Mouse (Mus musculus) liver, embryonic 13.5 days (tissue): ENCODE data around the gene Tbx19. TPM values are rescaled to one million over a fixed set of nuclear protein-coding genes. Genes with fewer than 3 reads are reported as not detected.

Experiments
- ATAC-seq: fragments of 200-750 bp; cut with Nextera tagmentation; 2 replicates; pipeline ENCODE4 v1.8.0; 2017; ENCODE audit warnings: low read depth, mild to moderate bottlenecking, moderate number of reproducible peaks, moderate library complexity
- DNase-seq: peaks from one replicate; pipeline ENCODE4 v3.0.0; 2022
- H3K27ac ChIP-seq: fragments of 300-500 bp; sonication (generic); 2 replicates; pipeline ENCODE4 v1.5.1; 2015; ENCODE audit warnings: moderate library complexity, mild to moderate bottlenecking, inconsistent platforms
- H3K27me3 ChIP-seq: fragments of 300-500 bp; sonication (generic); 2 replicates; pipeline ENCODE4 v1.6.1; 2015; ENCODE audit warnings: mild to moderate bottlenecking, inconsistent platforms
- H3K36me3 ChIP-seq: fragments of 300-500 bp; sonication (generic); 2 replicates; pipeline ENCODE4 v1.6.1; 2015; ENCODE audit warnings: mild to moderate bottlenecking, inconsistent platforms
- H3K4me1 ChIP-seq: fragments of 300-500 bp; sonication (generic); replicated peaks from 2 replicates; pipeline ENCODE4 v1.6.1; 2015; ENCODE audit warnings: inconsistent platforms
- H3K4me2 ChIP-seq: fragments of 300-500 bp; sonication (generic); 2 replicates; pipeline ENCODE4 v1.6.1; 2015; ENCODE audit warnings: inconsistent platforms, mild to moderate bottlenecking, moderate library complexity
- H3K4me3 ChIP-seq: fragments of 300-500 bp; sonication (generic); replicated peaks from 2 replicates; pipeline ENCODE4 v1.5.1; 2015; ENCODE audit warnings: mild to moderate bottlenecking, inconsistent platforms
- H3K9ac ChIP-seq: fragments of 300-500 bp; sonication (generic); 2 replicates; pipeline ENCODE4 v1.6.1; 2015; ENCODE audit warnings: mild to moderate bottlenecking, inconsistent platforms
- H3K9me3 ChIP-seq: fragments of 300-500 bp; sonication (generic); replicated peaks from 2 replicates; pipeline ENCODE4 v1.6.1; 2016; ENCODE audit warnings: inconsistent platforms
- WGBS: fragments of 180-500 bp; shearing (Covaris S2); methylation state at CpG from one replicate; pipeline ENCODE4 v1.1.7; 2015; ENCODE audit not compliant: insufficient replicate concordance; 5-methylcytosine and 5-hydroxymethylcytosine counted together
- polyA plus RNA-seq: library from polyadenylated mRNA; unstranded; fragments of >200 nt; fragmentation: Nextera tagmentation; extraction: Ambion mirVana; gene quantifications from 2 replicates; pipeline ENCODE4 v1.2.1, GENCODE M21; 2015

The Tbx19 gene
- polyA plus RNA-seq, 1 experiment from 2014 or later, result 0.03 TPM

- Histone ChIP-seq H3K27me3 (no peaks in the 10 kb centered on the region), H3K27ac (no peak overlapping the region), H3K9ac (no peak overlapping the region), H3K4me2 (no peak overlapping the region), H3K4me3 (no peak overlapping the region), H3K9me3 (no peaks in the 10 kb centered on the region), H3K36me3 (no peaks in the 10 kb centered on the region), H3K4me1 (peaks cover 69% of the 10 kb centered on the region)
- no peak for DNase-seq
- WGBS, result 20% methylated on average over 2 of the region's 2 CpGs
- ATAC-seq, result no peak
Observed at GRCm38 (mm10) chr1:165110659-165111058, 49.9 kb downstream of the Tbx19 start.

- WGBS, result 66% methylated on average over 5 of the region's 5 CpGs
- Histone ChIP-seq H3K9ac (no peak overlapping the region), H3K4me1 (peaks cover 69% of the 10 kb centered on the region), H3K4me2 (no peak overlapping the region), H3K9me3 (no peaks in the 10 kb centered on the region), H3K4me3 (no peak overlapping the region), H3K27ac (no peak overlapping the region), H3K36me3 (no peaks in the 10 kb centered on the region), H3K27me3 (no peaks in the 10 kb centered on the region)
- DNase-seq (no peak), ATAC-seq (no peak)
Observed at GRCm38 (mm10) chr1:165109135-165109534, 51.4 kb downstream of the Tbx19 start.

GRCm38 (mm10) chr1:165108477-165108876 lies 52.1 kb downstream of the Tbx19 start:
- Histone ChIP-seq H3K4me1 (peaks cover 66% of the 10 kb centered on the region), H3K4me3 (no peak overlapping the region), H3K27me3 (no peaks in the 10 kb centered on the region), H3K9me3 (no peaks in the 10 kb centered on the region), H3K36me3 (no peaks in the 10 kb centered on the region), H3K27ac (0 out of 2 replicates have a peak overlapping the region, but pooled peaks have one; percentile 34), H3K9ac (no peak overlapping the region), H3K4me2 (no peak overlapping the region)
- WGBS, result 58% methylated on average over 5 of the region's 5 CpGs
- ATAC-seq (no peak), DNase-seq (no peak)

GRCm38 (mm10) chr1:165106011-165106385 lies 54.6 kb downstream of the Tbx19 start:
- H3K36me3 ChIP-seq, result no peaks in the 10 kb centered on the region
- H3K4me1 ChIP-seq, result peaks cover 60% of the 10 kb centered on the region
- H3K27ac ChIP-seq, result peak overlapping the region; percentile 96
- H3K27me3 ChIP-seq, result no peaks in the 10 kb centered on the region
- WGBS, result 46% methylated on average over 2 of the region's 2 CpGs
- H3K4me3 ChIP-seq, result no peak overlapping the region; the same call in 1 of the 2 replicates
- H3K9me3 ChIP-seq, result no peaks in the 10 kb centered on the region
- H3K4me2 ChIP-seq, result peak overlapping the region; percentile 73
- peak overlapping the region; percentile 63 for H3K9ac ChIP-seq
- DNase-seq (no peak), ATAC-seq (no peak)

- Histone ChIP-seq H3K9me3 (no peaks in the 10 kb centered on the region), H3K27ac (peak overlapping the region; percentile 96), H3K9ac (peak overlapping the region; percentile 68), H3K4me1 (peaks cover 54% of the 10 kb centered on the region), H3K36me3 (no peaks in the 10 kb centered on the region), H3K4me3 (peak overlapping the region; percentile 40), H3K4me2 (peak overlapping the region; percentile 73), H3K27me3 (no peaks in the 10 kb centered on the region)
- DNase-seq (peak; percentile 68), ATAC-seq (peak; percentile 90)
- WGBS, result 28% methylated on average over 9 of the region's 9 CpGs
Observed at GRCm38 (mm10) chr1:165105270-165106010, 55.1 kb downstream of the Tbx19 start.

- peak; percentile 74 for DNase-seq
- H3K4me3 ChIP-seq, result peak overlapping the region; percentile 40
- peak; percentile 86 for ATAC-seq
- peak overlapping the region; percentile 96 for H3K27ac ChIP-seq
- H3K36me3 ChIP-seq, result no peaks in the 10 kb centered on the region
- H3K9me3 ChIP-seq, result no peaks in the 10 kb centered on the region
- H3K4me1 ChIP-seq, result peaks cover 48% of the 10 kb centered on the region
- peak overlapping the region; percentile 73 for H3K4me2 ChIP-seq
- 21% methylated on average over 7 of the region's 7 CpGs for WGBS
- peak overlapping the region; percentile 68 for H3K9ac ChIP-seq
- H3K27me3 ChIP-seq, result no peaks in the 10 kb centered on the region
Observed at GRCm38 (mm10) chr1:165104707-165105259, 55.8 kb downstream of the Tbx19 start.

GRCm38 (mm10) chr1:165099569-165099968 lies 61.0 kb downstream of the Tbx19 start:
- H3K9ac ChIP-seq, result no peak overlapping the region
- DNase-seq, result no peak
- H3K27ac ChIP-seq, result no peak overlapping the region
- H3K4me2 ChIP-seq, result no peak overlapping the region
- H3K36me3 ChIP-seq, result no peaks in the 10 kb centered on the region
- no peaks in the 10 kb centered on the region for H3K9me3 ChIP-seq
- no peak for ATAC-seq
- no peaks in the 10 kb centered on the region for H3K27me3 ChIP-seq
- H3K4me1 ChIP-seq, result peaks cover 8% of the 10 kb centered on the region
- no peak overlapping the region for H3K4me3 ChIP-seq

- Histone ChIP-seq H3K4me3 (no peak overlapping the region), H3K9me3 (no peaks in the 10 kb centered on the region), H3K27ac (no peak overlapping the region), H3K4me1 (peaks cover 9% of the 10 kb centered on the region), H3K27me3 (peaks cover 4% of the 10 kb centered on the region; the same call in 1 of the 2 replicates), H3K9ac (no peak overlapping the region), H3K4me2 (no peak overlapping the region), H3K36me3 (no peaks in the 10 kb centered on the region)
- 44% methylated on average over 7 of the region's 7 CpGs for WGBS
- DNase-seq (no peak), ATAC-seq (no peak)
Observed at GRCm38 (mm10) chr1:165094871-165095270, 65.7 kb downstream of the Tbx19 start.

- Histone ChIP-seq H3K27me3 (peaks cover 4% of the 10 kb centered on the region; the same call in 1 of the 2 replicates), H3K4me1 (peaks cover 9% of the 10 kb centered on the region), H3K36me3 (no peaks in the 10 kb centered on the region), H3K27ac (no peak overlapping the region), H3K4me3 (0 out of 2 replicates have a peak overlapping the region, but pooled peaks have one; percentile 4), H3K9me3 (no peaks in the 10 kb centered on the region), H3K4me2 (peak overlapping the region; percentile 33), H3K9ac (no peak overlapping the region)
- peak; percentile 51; the same call in 1 of the 2 replicates for ATAC-seq
- WGBS, result 13% methylated on average over 15 of the region's 15 CpGs
- no peak for DNase-seq
Observed at GRCm38 (mm10) chr1:165091721-165092120, 68.9 kb downstream of the Tbx19 start.

- 60% methylated on average over 3 of the region's 3 CpGs for WGBS
- DNase-seq (no peak), ATAC-seq (no peak)
- no peak overlapping the region for H3K4me2 ChIP-seq
- no peaks in the 10 kb centered on the region for H3K36me3 ChIP-seq
- no peak overlapping the region for H3K27ac ChIP-seq
- peaks cover 9% of the 10 kb centered on the region for H3K4me1 ChIP-seq
- H3K4me3 ChIP-seq, result no peak overlapping the region
- no peak overlapping the region for H3K9ac ChIP-seq
- H3K27me3 ChIP-seq, result peaks cover 4% of the 10 kb centered on the region; the same call in 1 of the 2 replicates
- H3K9me3 ChIP-seq, result no peaks in the 10 kb centered on the region
Observed at GRCm38 (mm10) chr1:165089556-165089955, 71.0 kb downstream of the Tbx19 start.
